Mouse (Mus musculus): Measurements from ENCODE around the gene Ccdc124.
A peak's percentile ranks its signal among the peaks of the same experiment; 100 is the strongest.
"Not testable (repeated sequence)": the region's sequence is repeated elsewhere in the genome, so short reads cannot be mapped to it uniquely, and the experiment has no call there.

Gene Ccdc124

GRCm38 (mm10) chr8:70873364-70873985 lies at the start of gene Ccdc124:
TSS of gene Ccdc124 (minus strand) at chr8:70873935.
- DNase-seq: peak; percentile 95

GRCm38 (mm10) chr8:70920049-70920922 lies 46.6 kb upstream of the Ccdc124 start:
- no peak for DNase-seq

- DNase-seq: peak; percentile 14
These were observed 41.0 kb upstream of the Ccdc124 start for GRCm38 (mm10) chr8:70914704-70915103.

GRCm38 (mm10) chr8:70913523-70913922 lies 39.8 kb upstream of the Ccdc124 start:
- peak; percentile 32 for DNase-seq

- peak; percentile 30 for DNase-seq
These were observed 39.2 kb upstream of the Ccdc124 start for GRCm38 (mm10) chr8:70912955-70913354.

GRCm38 (mm10) chr8:70911596-70911995 lies 37.9 kb upstream of the Ccdc124 start:
- peak; percentile 21 for DNase-seq

- DNase-seq: no peak
These were observed 33.8 kb upstream of the Ccdc124 start for GRCm38 (mm10) chr8:70907518-70907917.

GRCm38 (mm10) chr8:70905831-70906736 lies 32.3 kb upstream of the Ccdc124 start, which contains the start of gene Map1s:
TSS of gene Map1s (plus strand) at chr8:70905932.
- DNase-seq: peak; percentile 85

GRCm38 (mm10) chr8:70905463-70905830 lies 31.7 kb upstream of the Ccdc124 start:
- peak; percentile 16 for DNase-seq

GRCm38 (mm10) chr8:70904532-70904931 lies 30.8 kb upstream of the Ccdc124 start:
- DNase-seq: peak; percentile 20

GRCm38 (mm10) chr8:70903582-70903981 lies 29.8 kb upstream of the Ccdc124 start:
- no peak for DNase-seq

GRCm38 (mm10) chr8:70903112-70903511 lies 29.4 kb upstream of the Ccdc124 start:
- no peak for DNase-seq

GRCm38 (mm10) chr8:70902211-70902610 lies 28.5 kb upstream of the Ccdc124 start:
- peak; percentile 25 for DNase-seq

- DNase-seq: no peak
These were observed 27.2 kb upstream of the Ccdc124 start for GRCm38 (mm10) chr8:70900872-70901387.

- DNase-seq: peak; percentile 38
These were observed 25.5 kb upstream of the Ccdc124 start for GRCm38 (mm10) chr8:70899226-70899625.

- DNase-seq: peak; percentile 62
These were observed 25.0 kb upstream of the Ccdc124 start for GRCm38 (mm10) chr8:70898661-70899198.

GRCm38 (mm10) chr8:70897681-70898413 lies 24.1 kb upstream of the Ccdc124 start:
- DNase-seq: peak; percentile 86

- DNase-seq: peak; percentile 97
These were observed 23.4 kb upstream of the Ccdc124 start, which contains the start of gene Rpl18a for GRCm38 (mm10) chr8:70897021-70897680. TSS of gene Rpl18a (minus strand) at chr8:70897412.

- DNase-seq: peak; percentile 65
These were observed 22.7 kb upstream of the Ccdc124 start for GRCm38 (mm10) chr8:70896316-70897020.

GRCm38 (mm10) chr8:70895571-70896259 lies 22.0 kb upstream of the Ccdc124 start:
- DNase-seq: not testable (repeated sequence)
